Mouse (Mus musculus) heart, embryonic 12.5 days (tissue): ENCODE measurements around the gene Gm9821. TPM values are rescaled to one million over a fixed set of nuclear protein-coding genes. Genes with fewer than 3 reads are reported as not detected.

Experiments used
- ATAC-seq: fragments of 200-750 bp; cut with Nextera tagmentation; 2 replicates; pipeline ENCODE4 v1.8.0; 2017; ENCODE audit warnings: moderate TSS enrichment, moderate library complexity; ENCODE audit not compliant: insufficient number of reproducible peaks, low FRiP score
- H3K27ac ChIP-seq: fragments of 300-500 bp; sonication (generic); 2 replicates; pipeline ENCODE4 v1.5.1; 2016; ENCODE audit warnings: mild to moderate bottlenecking, moderate library complexity; ENCODE audit not compliant: poor library complexity, severe bottlenecking
- H3K27me3 ChIP-seq: fragments of 300-500 bp; sonication (generic); replicated peaks from 2 replicates; pipeline ENCODE4 v1.6.1; 2016; ENCODE audit warnings: mild to moderate bottlenecking, moderate library complexity
- H3K36me3 ChIP-seq: fragments of 300-500 bp; sonication (generic); 2 replicates; pipeline ENCODE4 v1.6.1; 2016; ENCODE audit warnings: mild to moderate bottlenecking, moderate library complexity
- H3K4me1 ChIP-seq: fragments of 300-500 bp; sonication (generic); replicated peaks from 2 replicates; pipeline ENCODE4 v1.6.1; 2016; ENCODE audit warnings: mild to moderate bottlenecking
- H3K4me2 ChIP-seq: fragments of 300-500 bp; sonication (generic); 2 replicates; pipeline ENCODE4 v1.6.1; 2016; ENCODE audit warnings: mild to moderate bottlenecking, moderate library complexity
- H3K4me3 ChIP-seq: fragments of 300-500 bp; sonication (generic); 2 replicates; pipeline ENCODE4 v1.5.1; 2016; ENCODE audit warnings: mild to moderate bottlenecking
- H3K9ac ChIP-seq: fragments of 300-500 bp; sonication (generic); 2 replicates; pipeline ENCODE4 v1.6.1; 2016; ENCODE audit warnings: mild to moderate bottlenecking, moderate library complexity
- H3K9me3 ChIP-seq: fragments of 300-500 bp; sonication (generic); replicated peaks from 2 replicates; pipeline ENCODE4 v1.6.1; 2016; ENCODE audit warnings: mild to moderate bottlenecking, moderate library complexity
- WGBS: fragments of 180-500 bp; shearing (Covaris S2); methylation state at CpG from one replicate; pipeline ENCODE4 v1.1.7; 2016; 5-methylcytosine and 5-hydroxymethylcytosine counted together
- polyA plus RNA-seq: library from polyadenylated mRNA; unstranded; fragments of >200 nt; fragmentation: Nextera tagmentation; extraction: Ambion mirVana; gene quantifications from 2 replicates; pipeline ENCODE4 v1.2.1, GENCODE M21; 2016

Gene Gm9821
- polyA plus RNA-seq, 1 experiment from 2014 or later = 3.2 TPM

DNA sequence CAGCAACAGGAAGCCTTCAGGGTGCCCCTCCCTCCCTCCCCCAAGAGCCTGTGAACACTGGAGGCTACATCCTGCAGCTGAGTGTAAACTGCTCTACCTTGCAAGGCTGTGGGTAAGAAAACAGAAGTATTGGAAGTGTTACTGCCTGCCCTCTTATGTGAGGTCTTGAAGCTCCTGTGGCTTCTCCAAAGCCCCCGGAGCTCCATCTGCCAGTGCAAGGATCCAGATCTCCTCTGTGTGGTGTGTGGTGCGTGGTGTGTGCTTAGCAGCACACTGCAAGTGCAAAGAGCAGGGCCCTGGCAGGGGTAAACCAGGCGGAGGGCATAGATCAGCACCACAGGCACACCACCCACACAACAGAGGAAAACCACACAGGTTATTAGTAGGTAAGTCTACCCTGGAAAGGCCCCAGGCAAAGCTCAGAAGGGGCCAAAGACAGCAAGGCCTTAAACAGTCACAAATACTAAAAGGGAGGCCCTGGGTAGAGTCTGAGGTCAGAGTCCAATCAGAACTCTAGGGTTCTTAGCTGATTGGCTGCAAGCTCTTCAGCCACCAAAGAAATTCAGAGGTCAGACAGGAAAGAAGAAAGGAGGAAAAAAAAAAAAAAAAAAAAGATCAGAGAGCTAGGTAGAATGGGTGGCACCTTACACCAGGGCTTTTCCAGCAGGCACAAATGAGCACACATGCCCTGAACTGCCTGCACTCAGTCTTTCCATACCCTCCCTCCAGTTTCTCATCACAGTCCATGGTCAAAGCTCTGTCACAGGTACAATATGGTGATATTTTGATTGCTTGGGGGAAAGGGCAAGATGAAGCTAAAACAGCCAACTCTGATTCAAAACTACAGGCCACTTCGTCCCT is 16.6 kb downstream of the Gm9821 start:
- H3K4me2 ChIP-seq = peak overlapping the region; percentile 96
- H3K9ac ChIP-seq = peak overlapping the region; percentile 94
- H3K27me3 ChIP-seq = no peaks in the 10 kb centered on the region
- 0 out of 2 replicates have a peak, but pooled peaks cover 3% of the 10 kb centered on the region for H3K36me3 ChIP-seq
- no peaks in the 10 kb centered on the region for H3K9me3 ChIP-seq
- peaks cover 82% of the 10 kb centered on the region for H3K4me1 ChIP-seq
- peak overlapping the region; percentile 89 for H3K4me3 ChIP-seq
- WGBS = 45% methylated on average over 4 of the region's 4 CpGs
- peak overlapping the region; percentile 6; the same call in 1 of the 2 replicates for H3K27ac ChIP-seq
- ATAC-seq = no peak

DNA sequence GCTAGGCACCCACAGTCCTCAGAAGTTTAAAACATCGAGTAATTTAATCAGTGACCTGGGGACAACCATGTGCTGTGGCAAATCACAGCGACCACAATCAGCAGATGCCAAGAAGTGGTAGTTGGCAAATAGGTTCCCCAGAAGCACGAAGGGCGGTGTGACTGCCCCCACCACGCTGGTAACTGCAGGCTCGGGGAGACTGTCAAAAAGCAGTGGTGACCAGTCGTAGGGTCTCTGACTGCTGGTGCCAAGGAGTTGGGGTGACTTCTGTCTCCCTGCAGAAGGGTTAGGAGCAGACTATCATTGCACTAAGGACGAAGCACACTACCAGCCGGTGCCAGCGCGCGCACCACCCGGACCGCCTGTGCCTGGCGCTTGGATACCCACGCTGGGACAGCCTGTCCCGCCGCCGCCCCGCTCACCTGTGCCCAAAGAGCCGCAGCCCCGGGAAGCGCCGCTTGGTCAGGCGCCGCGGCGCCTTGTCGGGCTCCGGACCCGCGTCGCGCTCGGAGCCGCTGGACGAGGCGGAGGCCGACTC is 17.4 kb downstream of the Gm9821 start:
- Histone ChIP-seq H3K4me1 (peaks cover 74% of the 10 kb centered on the region), H3K4me2 (peak overlapping the region; percentile 96), H3K27ac (peak overlapping the region; percentile 80), H3K4me3 (peak overlapping the region; percentile 89), H3K9me3 (no peaks in the 10 kb centered on the region), H3K9ac (peak overlapping the region; percentile 94), H3K27me3 (no peaks in the 10 kb centered on the region), H3K36me3 (0 out of 2 replicates have a peak, but pooled peaks cover 3% of the 10 kb centered on the region)
- WGBS = under 1% methylated on average over 39 of the region's 39 CpGs
- ATAC-seq = peak; percentile 23

DNA sequence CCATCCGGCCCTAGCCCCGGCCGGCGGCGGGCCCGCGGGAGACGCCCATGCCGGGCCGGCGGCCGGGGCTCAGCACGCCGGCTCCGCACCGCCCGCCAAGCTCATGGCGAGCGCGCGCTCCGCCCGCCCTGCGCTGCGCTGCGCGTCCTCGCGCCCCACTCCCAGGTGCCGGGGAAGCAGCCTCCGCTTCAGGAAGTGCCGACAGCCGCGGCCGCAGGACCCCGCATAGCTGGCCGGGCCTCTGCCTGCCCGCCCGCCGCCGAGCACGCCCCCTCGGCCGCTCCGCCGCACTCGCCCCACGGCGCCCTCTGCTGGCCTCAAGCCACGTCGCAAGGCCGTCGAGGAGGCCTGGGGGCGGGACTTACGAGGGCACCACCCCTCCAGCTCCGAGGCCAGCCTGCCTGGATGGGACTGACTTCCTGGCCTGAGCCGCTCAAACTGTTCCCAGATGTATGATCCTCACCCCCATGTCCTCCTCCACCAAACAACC is 18.0 kb downstream of the Gm9821 start:
- Histone ChIP-seq H3K27ac (peak overlapping the region; percentile 80), H3K36me3 (0 out of 2 replicates have a peak, but pooled peaks cover 3% of the 10 kb centered on the region), H3K4me2 (peak overlapping the region; percentile 96), H3K9me3 (no peaks in the 10 kb centered on the region), H3K9ac (peak overlapping the region; percentile 94), H3K27me3 (no peaks in the 10 kb centered on the region), H3K4me1 (peaks cover 75% of the 10 kb centered on the region), H3K4me3 (peak overlapping the region; percentile 89)
- ATAC-seq = peak; percentile 92
- WGBS = 2% methylated on average over 57 of the region's 57 CpGs

DNA sequence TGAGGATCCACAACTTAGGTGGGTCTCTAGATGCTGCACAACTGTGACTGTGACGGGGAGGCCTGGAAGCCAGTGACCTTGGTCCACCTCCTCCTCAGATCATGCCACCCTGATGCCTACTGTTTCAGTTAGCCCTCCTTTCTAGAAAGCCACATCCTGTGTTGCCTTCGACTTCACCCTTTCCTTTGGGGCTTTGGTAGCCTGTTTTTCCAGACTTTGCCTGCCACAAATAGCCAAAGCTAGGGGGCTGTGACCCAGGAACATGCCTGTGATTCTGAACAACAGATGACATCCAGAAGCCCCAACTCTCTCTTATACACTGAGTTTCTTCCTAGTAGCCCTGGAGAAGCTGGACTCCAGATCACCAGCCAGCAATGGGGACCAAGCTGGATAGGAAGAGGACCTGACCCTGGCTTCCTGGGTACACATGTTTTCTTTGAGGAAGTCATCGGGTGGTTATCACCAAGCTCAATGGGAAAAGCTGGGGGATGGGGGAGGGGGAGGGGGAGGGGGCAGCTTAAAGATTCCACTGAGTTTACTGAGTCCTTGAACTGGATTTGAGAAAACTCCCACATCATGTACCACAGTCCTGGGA is 19.2 kb downstream of the Gm9821 start:
- H3K9ac ChIP-seq = peak overlapping the region; percentile 60
- peak overlapping the region; percentile 89 for H3K4me3 ChIP-seq
- no peak for ATAC-seq
- H3K4me1 ChIP-seq = peaks cover 63% of the 10 kb centered on the region
- peak overlapping the region; percentile 79 for H3K27ac ChIP-seq
- H3K27me3 ChIP-seq = no peaks in the 10 kb centered on the region
- H3K36me3 ChIP-seq = 0 out of 2 replicates have a peak, but pooled peaks cover 3% of the 10 kb centered on the region
- no peaks in the 10 kb centered on the region for H3K9me3 ChIP-seq
- 41% methylated on average over 3 of the region's 3 CpGs for WGBS
- H3K4me2 ChIP-seq = peak overlapping the region; percentile 96

DNA sequence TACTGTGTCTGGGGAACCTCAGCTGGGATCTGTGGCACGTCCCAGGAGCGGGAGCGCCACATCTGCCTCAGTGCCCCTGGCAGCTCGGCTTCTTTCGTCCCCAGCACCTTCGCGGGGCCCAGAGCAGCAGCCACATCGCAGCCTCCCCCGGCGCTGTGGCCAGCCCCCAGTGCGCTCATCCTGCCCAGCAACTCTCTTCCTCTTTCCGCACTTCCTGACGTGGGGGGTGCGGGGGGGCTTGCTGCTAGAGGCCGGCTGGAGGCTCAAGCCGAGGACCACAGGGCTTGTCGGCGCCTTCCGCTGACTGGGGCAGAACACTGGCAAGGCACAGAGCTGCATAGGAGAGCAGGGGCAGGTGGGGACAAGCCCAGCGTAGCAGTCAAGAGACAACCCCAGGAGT is 19.9 kb downstream of the Gm9821 start:
- 9% methylated on average over 20 of the region's 20 CpGs for WGBS
- Histone ChIP-seq H3K27ac (peak overlapping the region; percentile 79), H3K36me3 (no peaks in the 10 kb centered on the region), H3K4me2 (peak overlapping the region; percentile 96), H3K9me3 (no peaks in the 10 kb centered on the region), H3K4me1 (peaks cover 56% of the 10 kb centered on the region), H3K4me3 (peak overlapping the region; percentile 89), H3K9ac (peak overlapping the region; percentile 60), H3K27me3 (no peaks in the 10 kb centered on the region)
- 0 out of 2 replicates have a peak, but pooled peaks have one; percentile 10 for ATAC-seq

DNA sequence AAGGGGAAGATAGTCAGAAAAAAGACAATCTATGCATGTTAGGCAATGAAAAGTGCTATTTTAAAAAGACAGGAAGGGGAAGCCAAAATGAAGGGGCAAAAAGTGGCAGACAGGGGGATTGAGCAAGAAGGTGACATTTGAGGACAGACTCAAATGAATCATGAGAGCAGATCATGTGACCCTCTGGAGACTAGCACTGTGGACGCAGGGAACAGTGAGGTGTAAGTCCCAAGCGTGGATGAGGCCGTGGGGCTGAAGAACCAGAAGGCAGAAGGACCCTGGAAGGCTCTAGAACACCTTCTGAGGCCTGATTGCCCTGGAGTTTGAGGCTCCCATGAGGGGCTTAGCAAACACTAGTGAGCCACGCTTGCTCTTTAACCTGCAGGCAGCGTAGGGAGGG is 20.9 kb downstream of the Gm9821 start:
- Histone ChIP-seq H3K9ac (no peak overlapping the region), H3K4me2 (no peak overlapping the region), H3K36me3 (no peaks in the 10 kb centered on the region), H3K27ac (no peak overlapping the region), H3K27me3 (no peaks in the 10 kb centered on the region), H3K4me3 (no peak overlapping the region), H3K9me3 (no peaks in the 10 kb centered on the region), H3K4me1 (peaks cover 56% of the 10 kb centered on the region)
- ATAC-seq = no peak
- WGBS = 86% methylated on average over 5 of the region's 5 CpGs

DNA sequence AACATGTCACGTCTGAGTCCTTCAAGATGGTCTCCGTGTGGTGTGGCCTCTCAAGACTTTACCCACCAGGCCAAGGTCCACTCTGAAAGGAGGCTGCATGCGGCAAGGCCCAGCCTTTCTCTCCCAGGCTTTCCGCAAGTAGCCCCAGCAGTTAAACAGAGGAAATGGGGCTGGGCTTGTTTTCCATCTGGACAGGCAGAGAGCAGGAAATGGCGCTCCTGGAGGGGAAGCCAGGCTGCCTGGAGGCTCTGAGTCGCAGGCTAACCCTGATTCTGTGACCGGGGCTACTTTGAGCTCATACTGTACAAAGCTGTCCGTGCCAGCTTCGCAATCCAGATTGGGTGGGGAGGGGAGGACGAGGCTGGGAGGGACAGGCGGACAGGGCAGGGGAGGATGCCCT is 22.5 kb downstream of the Gm9821 start:
- H3K9ac ChIP-seq = no peak overlapping the region
- ATAC-seq = no peak
- no peak overlapping the region for H3K4me2 ChIP-seq
- no peaks in the 10 kb centered on the region for H3K27me3 ChIP-seq
- WGBS = 53% methylated on average over 11 of the region's 11 CpGs
- H3K4me1 ChIP-seq = peaks cover 52% of the 10 kb centered on the region
- H3K4me3 ChIP-seq = no peak overlapping the region
- peak overlapping the region; percentile 71 for H3K27ac ChIP-seq
- H3K9me3 ChIP-seq = no peaks in the 10 kb centered on the region
- no peaks in the 10 kb centered on the region for H3K36me3 ChIP-seq

DNA sequence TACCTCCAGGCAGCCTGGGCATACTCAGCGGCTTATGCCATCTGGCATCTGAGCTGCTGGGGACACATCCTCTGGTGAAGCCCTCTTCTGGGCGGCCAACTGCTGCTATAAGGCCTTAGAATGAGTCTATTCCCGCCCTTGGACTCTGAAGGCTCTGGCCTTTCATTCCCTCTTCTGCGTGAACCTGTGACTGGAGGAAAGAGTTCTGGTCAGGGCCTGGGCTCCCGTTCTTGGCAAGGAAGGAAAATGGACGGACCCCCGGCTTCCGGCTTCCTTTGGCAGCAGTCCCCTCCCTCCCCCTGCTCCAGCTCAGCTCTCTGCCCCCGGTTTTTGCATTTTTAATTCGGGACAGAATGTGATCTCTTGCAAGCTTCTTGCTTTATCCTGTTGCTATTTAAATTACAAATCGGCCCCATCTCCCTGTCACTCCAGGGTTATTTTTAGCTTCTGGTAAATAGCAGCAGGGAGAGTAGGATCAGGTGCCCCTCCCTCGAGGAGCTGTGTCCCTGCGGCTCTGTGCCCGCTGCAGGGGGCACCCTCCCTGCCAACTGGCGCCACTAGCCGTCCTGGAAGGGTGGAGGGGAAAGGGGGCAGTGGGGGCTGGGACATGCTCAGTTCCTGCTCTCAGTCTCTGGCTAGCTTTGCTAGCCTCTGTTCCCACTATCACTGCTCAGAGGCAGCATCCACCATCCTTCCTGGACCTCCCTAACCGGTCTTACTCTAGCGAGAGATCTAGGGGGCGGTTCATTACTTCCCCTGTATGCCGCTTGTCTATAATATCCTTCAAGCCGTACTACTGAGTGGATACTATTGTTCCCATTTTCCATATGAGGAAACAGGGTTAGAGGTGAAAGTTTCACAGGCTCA is 26.0 kb downstream of the Gm9821 start:
- peaks cover 23% of the 10 kb centered on the region for H3K27me3 ChIP-seq
- 11% methylated on average over 21 of the region's 21 CpGs for WGBS
- ATAC-seq = peak; percentile 43

DNA sequence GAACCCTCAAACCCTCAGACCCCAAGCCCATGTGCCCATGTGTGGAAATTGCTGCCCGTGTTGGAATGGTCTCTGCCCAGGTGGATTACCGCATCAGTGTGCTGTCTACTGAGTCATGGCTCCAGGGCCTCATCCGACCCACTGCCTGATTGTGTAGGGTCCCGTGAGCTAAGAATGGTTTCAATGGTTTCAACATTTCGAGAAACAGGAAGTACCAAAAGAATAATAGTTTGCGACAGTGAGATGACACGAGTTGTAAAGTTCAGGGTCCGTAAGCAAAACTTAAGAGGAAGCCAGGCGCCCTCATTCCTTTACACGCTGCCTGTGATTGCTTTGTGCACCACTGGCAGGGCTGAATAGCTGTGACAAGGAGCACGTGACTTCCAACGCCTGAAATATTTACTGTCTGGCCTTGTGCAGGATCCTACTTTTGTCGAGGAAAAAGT is 26.6 kb downstream of the Gm9821 start:
- Histone ChIP-seq H3K4me2 (peak overlapping the region; percentile 55), H3K27ac (peak overlapping the region; percentile 84), H3K4me3 (no peak overlapping the region), H3K9me3 (no peaks in the 10 kb centered on the region), H3K36me3 (no peaks in the 10 kb centered on the region), H3K4me1 (peaks cover 41% of the 10 kb centered on the region), H3K27me3 (peaks cover 30% of the 10 kb centered on the region), H3K9ac (no peak overlapping the region)
- 36% methylated on average over 13 of the region's 13 CpGs for WGBS
- peak; percentile 7; the same call in 1 of the 2 replicates for ATAC-seq

More for the DNA sequence above, 26.0 kb downstream of the Gm9821 start:
- Histone ChIP-seq H3K4me1 (peaks cover 44% of the 10 kb centered on the region), H3K27ac (peak overlapping the region; percentile 84), H3K36me3 (no peaks in the 10 kb centered on the region), H3K9me3 (no peaks in the 10 kb centered on the region), H3K4me2 (peak overlapping the region; percentile 55), H3K4me3 (no peak overlapping the region), H3K9ac (peak overlapping the region; percentile 49)

DNA sequence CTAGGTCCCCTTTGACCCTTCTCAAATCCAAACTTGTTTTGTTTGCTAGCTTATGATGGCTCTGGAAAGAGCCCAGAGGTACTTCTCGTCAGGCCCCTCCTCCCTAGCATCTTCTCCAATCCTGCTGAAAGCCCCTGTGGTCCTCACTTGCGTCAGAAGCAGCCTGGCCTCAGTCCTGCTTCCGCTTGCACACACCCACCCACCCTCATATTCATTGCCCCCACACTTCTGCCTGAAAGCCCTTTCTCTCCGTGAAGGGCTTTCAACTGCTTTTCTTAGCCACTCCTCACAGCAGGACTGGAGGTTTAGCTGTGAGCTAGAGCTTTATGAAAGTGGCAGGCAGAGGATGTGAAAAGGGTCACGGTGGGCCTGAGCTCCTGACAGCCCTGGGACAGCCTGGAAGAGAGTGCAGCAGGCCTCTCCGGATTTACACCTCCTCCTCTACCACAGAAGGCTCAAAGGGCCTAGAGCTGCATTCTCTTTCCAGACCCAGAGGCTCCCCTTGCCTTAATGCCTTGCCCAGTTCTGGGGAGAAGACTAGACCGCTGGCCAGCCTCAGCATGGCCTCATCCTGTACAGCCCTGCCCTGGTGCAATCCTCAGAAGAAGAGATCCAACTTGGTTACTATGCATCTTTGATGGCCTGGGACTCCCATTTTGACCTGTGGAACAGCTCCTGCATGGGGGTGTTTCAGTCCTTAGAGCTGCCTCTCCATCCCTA is 28.1 kb downstream of the Gm9821 start:
- Histone ChIP-seq H3K9me3 (no peaks in the 10 kb centered on the region), H3K4me2 (no peak overlapping the region), H3K27me3 (peaks cover 31% of the 10 kb centered on the region), H3K9ac (no peak overlapping the region), H3K36me3 (no peaks in the 10 kb centered on the region), H3K27ac (no peak overlapping the region), H3K4me3 (no peak overlapping the region), H3K4me1 (peaks cover 45% of the 10 kb centered on the region)
- no peak for ATAC-seq
- WGBS = 51% methylated on average over 7 of the region's 7 CpGs
